Mouse (Mus musculus) embryonic facial prominence, embryonic 10.5 days (tissue): ENCODE results near the gene Pdzrn3. TPM values are rescaled to one million over a fixed set of nuclear protein-coding genes. Genes with fewer than 3 reads are reported as not detected.

ENCODE experiments used
- DNase-seq: peaks from one replicate; pipeline ENCODE4 v3.0.0-alpha.2; 2017; ENCODE audit warnings: low spot score
- H3K27ac ChIP-seq: fragments of 300-500 bp; sonication (generic); replicated peaks from 2 replicates; pipeline ENCODE4 v1.5.1; 2016; ENCODE audit warnings: mild to moderate bottlenecking
- H3K27me3 ChIP-seq: fragments of 300-500 bp; sonication (generic); replicated peaks from 2 replicates; pipeline ENCODE4 v1.6.1; 2016; ENCODE audit warnings: low read depth, mild to moderate bottlenecking; ENCODE audit not compliant: poor library complexity, severe bottlenecking
- H3K36me3 ChIP-seq: fragments of 300-500 bp; sonication (generic); replicated peaks from 2 replicates; pipeline ENCODE4 v1.6.1; 2016; ENCODE audit warnings: mild to moderate bottlenecking, moderate library complexity
- H3K4me1 ChIP-seq: fragments of 300-500 bp; sonication (generic); 2 replicates; pipeline ENCODE4 v1.6.1; 2016
- H3K4me3 ChIP-seq: fragments of 300-500 bp; sonication (generic); 2 replicates; pipeline ENCODE4 v1.5.1; 2016; ENCODE audit warnings: mild to moderate bottlenecking, moderate library complexity
- H3K9me3 ChIP-seq: fragments of 300-500 bp; sonication (generic); 2 replicates; pipeline ENCODE4 v1.6.1; 2016; ENCODE audit warnings: mild to moderate bottlenecking
- WGBS: fragments of 180-500 bp; shearing (Covaris S2); methylation state at CpG from one replicate; pipeline ENCODE4 v1.1.7; 2016; 5-methylcytosine and 5-hydroxymethylcytosine counted together
- polyA plus RNA-seq: library from polyadenylated mRNA; unstranded; fragments of >200 nt; fragmentation: Nextera tagmentation; extraction: Ambion mirVana; gene quantifications from 2 replicates; pipeline ENCODE4 v1.2.1, GENCODE M21; 2016

Gene Pdzrn3
- 7.9 and 8.9 TPM in 2 replicates for polyA plus RNA-seq

GRCm38 (mm10) chr6:101377167-101377934 is at the start of gene Pdzrn3:
Gene Pdzrn3, minus strand, starts transcription at chr6:101377897.
- Histone ChIP-seq H3K36me3 (peaks cover 11% of the 10 kb centered on the region), H3K27me3 (peaks cover 15% of the 10 kb centered on the region; the same call in 1 of the 2 replicates), H3K27ac (peak within 1 kb of the TSS; percentile 97), H3K9me3 (no peaks in the 10 kb centered on the region), H3K4me3 (peak within 1 kb of the TSS; percentile 78), H3K4me1 (peaks cover 62% of the 10 kb centered on the region)
- DNase-seq, result peak; percentile 86
- under 1% methylated on average over 111 of the region's 111 CpGs for WGBS

GRCm38 (mm10) chr6:101427296-101427695 is 49.6 kb upstream of the Pdzrn3 start:
- no peak for DNase-seq
- Histone ChIP-seq H3K4me3 (no peak overlapping the region), H3K27ac (no peak overlapping the region), H3K4me1 (no peaks in the 10 kb centered on the region), H3K9me3 (no peaks in the 10 kb centered on the region), H3K36me3 (no peaks in the 10 kb centered on the region), H3K27me3 (no peaks in the 10 kb centered on the region)
- WGBS, result 96% methylated on average over 3 of the region's 3 CpGs

DNA sequence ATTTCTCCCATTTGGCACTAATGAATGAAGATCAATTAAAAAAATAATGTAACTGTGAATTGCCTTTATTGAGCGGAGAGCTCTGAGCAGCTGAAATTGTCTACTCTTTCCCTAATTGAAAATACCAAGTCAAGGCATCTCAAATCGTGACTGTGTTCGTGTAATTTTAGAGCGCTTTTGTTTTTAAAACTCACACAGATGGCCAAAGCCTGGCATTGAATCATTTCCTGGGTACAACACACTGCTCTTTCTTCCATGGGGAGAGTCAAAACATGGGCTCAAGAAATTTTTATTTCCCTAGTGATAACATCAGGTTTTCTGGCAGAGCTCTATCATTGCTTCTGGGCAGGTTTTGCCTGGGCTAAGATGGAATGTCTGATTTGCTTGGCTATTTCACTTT is 48.6 kb upstream of the Pdzrn3 start:
- no peak for DNase-seq

DNA sequence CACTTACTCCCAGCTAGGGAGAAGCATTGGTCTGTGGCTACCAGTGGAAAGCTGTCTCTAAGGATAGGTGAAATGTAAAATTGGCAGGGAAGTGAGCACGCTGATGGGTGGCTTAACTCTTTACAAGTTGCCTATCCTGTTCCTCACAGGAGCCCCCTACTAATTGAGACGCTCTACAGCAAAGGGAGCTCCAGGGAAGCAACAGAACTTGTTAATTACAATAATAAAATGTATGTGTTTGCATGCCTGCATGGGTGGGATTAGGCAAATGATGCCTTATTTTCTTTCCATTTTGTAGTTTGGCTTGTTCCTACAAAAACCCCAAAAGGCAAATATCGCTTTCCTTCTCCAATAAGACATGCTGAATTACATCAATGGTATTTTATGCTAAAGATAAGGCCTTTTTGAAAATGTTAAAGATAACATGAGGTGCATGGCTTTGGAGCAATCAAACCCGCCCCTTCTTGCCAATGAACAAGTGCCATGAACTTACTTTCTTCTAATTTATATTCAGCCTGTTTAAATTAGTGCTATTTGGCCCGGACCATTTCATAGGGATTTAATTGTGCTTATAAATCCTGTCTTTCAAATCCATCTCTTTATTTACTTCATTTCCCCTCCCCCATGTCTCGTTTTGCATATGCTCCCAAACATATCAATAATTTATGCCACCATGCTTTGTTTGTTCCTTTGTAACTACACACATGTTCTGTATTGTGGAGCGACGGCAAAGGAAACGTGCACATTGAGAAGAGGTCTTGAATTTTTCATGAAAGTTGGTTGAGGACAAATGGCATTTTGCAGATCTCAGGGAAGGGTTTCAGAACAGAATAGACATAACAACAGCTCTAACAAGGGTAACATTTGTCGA is 44.6 kb upstream of the Pdzrn3 start:
- H3K4me3 ChIP-seq, result no peak overlapping the region
- no peaks in the 10 kb centered on the region for H3K4me1 ChIP-seq
- no peak overlapping the region for H3K27ac ChIP-seq
- no peaks in the 10 kb centered on the region for H3K27me3 ChIP-seq
- 73% methylated on average over 10 of the region's 10 CpGs for WGBS
- H3K36me3 ChIP-seq, result no peaks in the 10 kb centered on the region
- H3K9me3 ChIP-seq, result no peaks in the 10 kb centered on the region
- DNase-seq, result no peak

More for the DNA sequence above, 48.6 kb upstream of the Pdzrn3 start:
- WGBS, result 80% methylated on average over 4 of the region's 4 CpGs
- H3K9me3 ChIP-seq, result no peaks in the 10 kb centered on the region
- no peaks in the 10 kb centered on the region for H3K27me3 ChIP-seq
- H3K4me3 ChIP-seq, result no peak overlapping the region
- H3K36me3 ChIP-seq, result no peaks in the 10 kb centered on the region
- H3K4me1 ChIP-seq, result no peaks in the 10 kb centered on the region
- H3K27ac ChIP-seq, result no peak overlapping the region

GRCm38 (mm10) chr6:101418213-101418612 is 40.5 kb upstream of the Pdzrn3 start:
- WGBS, result 90% methylated on average over 5 of the region's 5 CpGs
- no peak overlapping the region for H3K4me3 ChIP-seq
- no peak for DNase-seq
- no peak overlapping the region for H3K27ac ChIP-seq
- H3K27me3 ChIP-seq, result no peaks in the 10 kb centered on the region
- H3K36me3 ChIP-seq, result no peaks in the 10 kb centered on the region
- no peaks in the 10 kb centered on the region for H3K9me3 ChIP-seq
- H3K4me1 ChIP-seq, result no peaks in the 10 kb centered on the region

DNA sequence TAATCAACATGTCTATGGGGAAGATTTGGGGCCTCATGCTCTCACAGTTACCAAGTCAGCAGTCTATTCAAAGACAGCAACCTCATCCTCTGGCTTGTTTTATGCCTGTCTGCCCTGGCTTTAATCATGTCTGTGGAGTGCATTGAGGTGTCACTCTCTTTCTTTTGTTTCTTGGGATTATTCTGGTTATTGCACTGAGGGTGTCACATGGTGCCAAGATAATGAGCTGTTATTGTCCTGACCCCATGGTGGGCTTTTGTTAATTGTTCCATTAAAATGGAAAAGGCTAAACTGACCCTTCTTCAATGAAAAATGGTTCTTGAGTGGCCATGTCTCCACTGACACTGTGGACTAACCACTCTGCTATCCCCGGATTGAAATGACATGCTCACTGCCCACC is 34.0 kb upstream of the Pdzrn3 start:
- no peaks in the 10 kb centered on the region for H3K36me3 ChIP-seq
- no peak overlapping the region for H3K4me3 ChIP-seq
- no peaks in the 10 kb centered on the region for H3K27me3 ChIP-seq
- no peak for DNase-seq
- H3K4me1 ChIP-seq, result no peaks in the 10 kb centered on the region
- no peaks in the 10 kb centered on the region for H3K9me3 ChIP-seq
- H3K27ac ChIP-seq, result no peak overlapping the region
- 60% methylated on average over 1 of the region's 1 CpGs for WGBS

GRCm38 (mm10) chr6:101411064-101411463 is 33.4 kb upstream of the Pdzrn3 start:
- H3K4me3 ChIP-seq, result no peak overlapping the region
- DNase-seq, result peak; percentile 11
- no peak overlapping the region for H3K27ac ChIP-seq
- H3K4me1 ChIP-seq, result no peaks in the 10 kb centered on the region
- H3K9me3 ChIP-seq, result no peaks in the 10 kb centered on the region
- H3K27me3 ChIP-seq, result no peaks in the 10 kb centered on the region
- H3K36me3 ChIP-seq, result no peaks in the 10 kb centered on the region
- 56% methylated on average over 2 of the region's 2 CpGs for WGBS

DNA sequence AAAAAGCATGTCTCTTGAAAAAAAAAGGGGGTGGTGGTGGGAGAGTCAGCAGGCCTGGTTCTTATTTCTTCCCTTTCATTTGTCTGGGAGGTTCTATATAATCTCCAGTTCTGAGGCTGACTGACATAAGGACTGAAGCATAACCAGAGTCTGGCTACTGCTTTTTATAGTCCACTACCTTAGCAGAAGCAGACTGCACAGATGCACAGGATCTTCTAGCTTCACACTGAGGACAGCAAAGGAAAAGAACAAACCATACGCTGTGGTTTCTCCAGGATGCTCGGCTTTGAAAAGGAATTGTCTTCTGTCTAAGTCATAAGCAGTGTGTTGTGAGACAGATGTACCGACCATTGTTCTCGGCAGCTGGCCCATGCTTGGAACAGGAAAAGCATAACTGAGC is 19.0 kb upstream of the Pdzrn3 start:
- Histone ChIP-seq H3K27ac (no peak overlapping the region), H3K4me3 (no peak overlapping the region), H3K4me1 (peaks cover 6% of the 10 kb centered on the region; the same call in 1 of the 2 replicates), H3K9me3 (no peaks in the 10 kb centered on the region), H3K27me3 (no peaks in the 10 kb centered on the region), H3K36me3 (no peaks in the 10 kb centered on the region)
- DNase-seq, result no peak
- 82% methylated on average over 4 of the region's 4 CpGs for WGBS

- H3K4me3 ChIP-seq, result no peak overlapping the region
- H3K27ac ChIP-seq, result no peak overlapping the region
- no peaks in the 10 kb centered on the region for H3K9me3 ChIP-seq
- H3K27me3 ChIP-seq, result no peaks in the 10 kb centered on the region
- DNase-seq, result no peak
- 95% methylated on average over 6 of the region's 6 CpGs for WGBS
- no peaks in the 10 kb centered on the region for H3K36me3 ChIP-seq
- H3K4me1 ChIP-seq, result peaks cover 6% of the 10 kb centered on the region; the same call in 1 of the 2 replicates
These were observed 18.2 kb upstream of the Pdzrn3 start for GRCm38 (mm10) chr6:101395908-101396307.

DNA sequence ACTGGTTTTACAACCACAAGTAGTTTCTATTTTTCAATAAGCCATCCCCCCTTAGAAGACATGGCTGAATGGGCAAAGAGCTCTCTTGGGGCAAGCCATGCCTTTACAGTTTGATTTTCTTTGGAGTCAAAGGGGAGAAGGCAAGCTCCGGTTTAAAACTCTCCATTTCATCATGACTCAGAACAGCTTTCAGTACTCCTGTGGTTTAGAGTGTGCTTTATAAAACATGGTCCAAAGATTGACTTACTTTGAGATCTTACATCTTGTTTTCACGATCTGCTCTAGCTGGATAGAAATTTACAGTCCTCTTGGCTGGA is 15.1 kb upstream of the Pdzrn3 start:
- peaks cover 6% of the 10 kb centered on the region; the same call in 1 of the 2 replicates for H3K4me1 ChIP-seq
- 88% methylated on average over 2 of the region's 2 CpGs for WGBS
- no peaks in the 10 kb centered on the region for H3K27me3 ChIP-seq
- no peak overlapping the region for H3K27ac ChIP-seq
- H3K4me3 ChIP-seq, result no peak overlapping the region
- no peaks in the 10 kb centered on the region for H3K9me3 ChIP-seq
- no peaks in the 10 kb centered on the region for H3K36me3 ChIP-seq
- DNase-seq, result no peak

GRCm38 (mm10) chr6:101392107-101392800 is 14.6 kb upstream of the Pdzrn3 start:
- H3K4me3 ChIP-seq, result no peak overlapping the region
- WGBS, result 78% methylated on average over 8 of the region's 8 CpGs
- H3K27ac ChIP-seq, result no peak overlapping the region
- peaks cover 6% of the 10 kb centered on the region; the same call in 1 of the 2 replicates for H3K4me1 ChIP-seq
- no peaks in the 10 kb centered on the region for H3K36me3 ChIP-seq
- DNase-seq, result no peak
- no peaks in the 10 kb centered on the region for H3K27me3 ChIP-seq
- no peaks in the 10 kb centered on the region for H3K9me3 ChIP-seq

DNA sequence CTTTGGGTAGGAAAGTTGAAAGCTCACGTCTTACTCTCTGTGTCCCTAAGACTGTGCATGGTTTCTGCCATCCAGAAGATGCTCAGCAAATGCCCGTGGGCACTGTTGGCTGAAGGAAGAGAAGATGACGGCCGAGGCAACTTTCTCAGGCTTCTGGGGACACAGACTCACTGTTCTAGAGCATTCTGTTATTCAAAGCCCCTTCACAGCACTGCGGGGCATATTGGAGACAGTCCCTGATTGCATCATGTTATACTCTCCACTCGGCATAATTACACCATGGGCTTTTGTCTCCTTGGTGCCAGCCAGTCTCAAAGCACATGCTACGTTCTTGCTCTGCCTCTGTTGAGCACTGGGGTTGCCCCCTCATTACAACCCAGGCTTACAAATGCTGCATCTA is 7.8 kb upstream of the Pdzrn3 start:
- Histone ChIP-seq H3K27ac (no peak overlapping the region), H3K36me3 (no peaks in the 10 kb centered on the region), H3K9me3 (no peaks in the 10 kb centered on the region), H3K4me3 (no peak overlapping the region), H3K27me3 (peaks cover 4% of the 10 kb centered on the region; the same call in 1 of the 2 replicates), H3K4me1 (0 out of 2 replicates have a peak, but pooled peaks cover 4% of the 10 kb centered on the region)
- DNase-seq, result no peak
- 67% methylated on average over 7 of the region's 7 CpGs for WGBS
